Mouse (Mus musculus): ENCODE results near the gene Acot8.
A peak's percentile ranks its signal among the peaks of the same experiment; 100 is the strongest.

The Acot8 gene

GRCm38 (mm10) chr2:164752454-164752853 is 52.2 kb downstream of the Acot8 start:
- no peak for DNase-seq

DNA sequence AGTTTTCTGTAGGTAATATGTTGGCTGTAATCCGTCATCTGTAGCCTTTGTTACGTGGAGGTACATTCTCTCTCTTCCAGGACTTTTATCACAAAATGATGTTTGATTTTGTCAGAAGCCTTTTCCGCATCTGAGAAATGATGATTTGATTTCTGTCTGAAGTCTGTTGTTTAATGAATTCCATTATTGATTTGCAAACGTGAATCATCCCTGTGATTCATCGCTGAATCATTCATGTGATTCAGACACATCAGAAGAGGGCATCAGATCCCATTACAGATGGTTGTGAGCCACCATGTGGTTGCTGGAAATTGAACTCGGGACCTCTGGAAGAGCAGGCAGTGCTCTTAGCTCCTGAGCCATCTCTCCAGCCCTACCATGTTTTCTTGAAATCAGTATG is 55.7 kb downstream of the Acot8 start:
- DNase-seq = no peak

DNA sequence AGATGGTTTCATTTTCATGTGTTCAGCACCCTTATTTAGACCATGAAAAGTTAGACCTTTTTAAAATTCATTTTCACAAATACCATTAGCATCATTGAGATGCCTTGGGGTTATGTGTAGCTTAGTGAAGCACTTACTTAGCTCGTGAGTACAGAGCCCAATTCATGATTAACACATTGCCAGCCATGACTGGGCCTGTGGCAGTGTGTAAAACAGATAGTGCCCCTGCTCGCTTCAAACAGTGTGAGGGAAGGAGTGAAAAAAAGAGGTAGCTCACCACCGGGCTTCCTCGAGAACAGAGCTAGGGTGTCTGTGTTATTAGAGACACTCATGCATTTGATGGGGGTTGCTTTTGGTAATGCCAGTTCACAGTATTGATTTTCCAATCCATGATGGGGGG is 56.5 kb downstream of the Acot8 start:
- peak; percentile 34 for DNase-seq

DNA sequence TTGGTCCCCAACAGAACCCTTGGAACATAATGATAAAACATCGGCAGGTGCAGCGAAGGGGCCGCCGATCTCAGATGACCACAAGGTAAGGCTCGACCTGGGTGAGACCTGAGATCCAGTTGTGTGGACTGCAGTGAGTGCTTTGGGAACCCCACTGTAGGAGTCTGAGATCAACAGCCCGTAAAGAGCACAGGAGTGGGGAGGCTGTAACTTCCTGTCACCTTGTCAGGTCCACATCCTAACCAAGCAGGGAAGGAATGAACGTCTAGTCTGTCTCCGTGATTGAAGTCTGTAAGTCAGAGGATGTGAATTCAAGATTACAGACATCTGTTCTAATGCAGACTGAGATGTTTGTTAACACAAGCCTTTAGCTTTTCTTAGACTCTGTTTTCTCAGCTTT is 58.0 kb downstream of the Acot8 start:
- DNase-seq = no peak

- peak; percentile 94 for DNase-seq
These were observed 58.7 kb downstream of the Acot8 start, which contains the start of the genes Wfdc3 and Dnttip1 for GRCm38 (mm10) chr2:164745843-164746479. Gene Wfdc3, minus strand, starts transcription at chr2:164745931. Gene Dnttip1, plus strand, starts transcription at chr2:164745983.

- DNase-seq = no peak
These were observed 59.7 kb downstream of the Acot8 start for GRCm38 (mm10) chr2:164744987-164745386.
